8 mouse cellular contexts compared by ENCODE assay signal in the genomic region with DNA sequence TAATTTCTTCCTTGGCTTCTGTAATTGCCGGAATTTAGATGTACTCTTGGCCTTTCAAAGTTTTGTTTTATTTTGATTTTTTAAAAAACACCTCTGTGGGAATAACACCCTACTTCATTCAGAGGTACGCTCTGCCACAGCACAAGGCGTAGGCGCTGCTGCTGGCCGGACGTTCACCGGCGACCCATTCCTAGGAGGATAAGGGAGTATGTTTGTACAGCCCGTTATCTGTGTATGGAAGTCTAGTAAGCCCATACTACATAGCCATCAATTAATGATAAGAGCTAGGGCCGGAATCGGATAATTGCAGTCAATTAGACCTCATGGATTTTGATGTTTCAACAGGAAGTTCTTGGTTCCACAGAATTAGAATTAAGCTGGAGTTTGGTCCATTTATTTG. TPM values are rescaled to one million over a fixed set of nuclear protein-coding genes. Genes with fewer than 3 reads are reported as not detected.
DNase-seq lines count a peak whose midpoint lies in the region; ATAC-seq lines count a peak whose summit lies in the region.

No protein-coding gene starts in this region.

- ATAC-seq in frontal cortex, adult (ENCODE audit: low TSS enrichment): peak; percentile 35; the same call in 1 of the 2 replicates
- ATAC-seq in forebrain, embryonic 16.5 days: no peak
- ATAC-seq in kidney, embryonic 15.5 days (replicated peaks; ENCODE audit: low FRiP score): peak; percentile 65
- ATAC-seq in midbrain, embryonic 11.5 days (ENCODE audit: low FRiP score): no peak

- intact Hi-C loops in gastrocnemius, postnatal 36 days (cut with DNase I): no loop called here

- H3K4me1 ChIP-seq in forebrain, embryonic 16.5 days (replicated peaks; ENCODE audit: control insufficient read depth, insufficient read depth, low read length): peaks cover 9% of the 10 kb centered on the region; the same call in 1 of the 2 replicates
- H3K4me1 ChIP-seq in kidney, embryonic 15.5 days: peaks cover 6% of the 10 kb centered on the region
- H3K4me1 ChIP-seq in midbrain, embryonic 11.5 days (ENCODE audit: control insufficient read depth, insufficient read depth, low read length): peaks cover 4% of the 10 kb centered on the region

- H3K4me2 ChIP-seq in forebrain, embryonic 16.5 days (ENCODE audit: low read length): peak overlapping the region; percentile 87
- peak overlapping the region; percentile 71 for H3K4me2 ChIP-seq in kidney, embryonic 15.5 days
- peak overlapping the region; percentile 52 for H3K4me2 ChIP-seq in midbrain, embryonic 11.5 days

- 1% methylated on average over 11 of the region's 11 CpGs for WGBS in forebrain, embryonic 16.5 days
- WGBS in kidney, embryonic 15.5 days: under 1% methylated on average over 11 of the region's 11 CpGs
- WGBS in midbrain, embryonic 11.5 days: 3% methylated on average over 11 of the region's 11 CpGs

- no peak overlapping the region for H3K27ac ChIP-seq in forebrain, embryonic 16.5 days (ENCODE audit: low read length)
- peak overlapping the region; percentile 91 for H3K27ac ChIP-seq in kidney, embryonic 15.5 days
- H3K27ac ChIP-seq in midbrain, embryonic 11.5 days (ENCODE audit: low read depth, low read length): no peak overlapping the region

- no peak for DNase-seq in frontal cortex, adult 2 months (ENCODE audit: extremely low spot score in 1 of 2, low spot score in 1 of 2)
- peak; percentile 28 for DNase-seq in adipocyte (ENCODE audit: low spot score)
- DNase-seq in midbrain, embryonic 11.5 days (ENCODE audit: low spot score, missing footprints): peak; percentile 85
- DNase-seq in thymus, postnatal 4 days: peak; percentile 45
- DNase-seq in gastrocnemius, postnatal 36 days: no peak

- peak overlapping the region; percentile 78 for H3K4me3 ChIP-seq in forebrain, embryonic 16.5 days (replicated peaks; ENCODE audit: low read length)
- H3K4me3 ChIP-seq in kidney, embryonic 15.5 days (replicated peaks): peak overlapping the region; percentile 99
- H3K4me3 ChIP-seq in midbrain, embryonic 11.5 days (ENCODE audit: low read depth, low read length): peak overlapping the region; percentile 79

- H3K27me3 ChIP-seq in forebrain, embryonic 16.5 days (replicated peaks; ENCODE audit: control insufficient read depth, insufficient read depth, low read length): no peaks in the 10 kb centered on the region
- no peaks in the 10 kb centered on the region for H3K27me3 ChIP-seq in kidney, embryonic 15.5 days
- H3K27me3 ChIP-seq in midbrain, embryonic 11.5 days (ENCODE audit: control insufficient read depth, insufficient read depth, low read length): no peaks in the 10 kb centered on the region

- no peaks in the 10 kb centered on the region for H3K9me3 ChIP-seq in forebrain, embryonic 16.5 days (ENCODE audit: control insufficient read depth, low read length)
- no peaks in the 10 kb centered on the region for H3K9me3 ChIP-seq in kidney, embryonic 15.5 days (replicated peaks)
- H3K9me3 ChIP-seq in midbrain, embryonic 11.5 days (ENCODE audit: control insufficient read depth, low read length): no peaks in the 10 kb centered on the region

- H3K9ac ChIP-seq in forebrain, embryonic 16.5 days (replicated peaks; ENCODE audit: low read depth, low read length): peak overlapping the region; percentile 82
- peak overlapping the region; percentile 95 for H3K9ac ChIP-seq in kidney, embryonic 15.5 days
- peak overlapping the region; percentile 87 for H3K9ac ChIP-seq in midbrain, embryonic 11.5 days (ENCODE audit: low read length)

- peaks cover 10% of the 10 kb centered on the region for H3K36me3 ChIP-seq in forebrain, embryonic 16.5 days (ENCODE audit: control insufficient read depth, insufficient read depth)
- peaks cover 27% of the 10 kb centered on the region for H3K36me3 ChIP-seq in kidney, embryonic 15.5 days
- H3K36me3 ChIP-seq in midbrain, embryonic 11.5 days (ENCODE audit: control insufficient read depth, insufficient read depth, low read length): peaks cover 4% of the 10 kb centered on the region

RNA-seq across cellular contexts. Expression of gene Cnep1r1, which starts 0.5 kb away (rescaled TPM):
- polyA plus RNA-seq in frontal cortex, adult 2 months (2012; rRNA removed): 41.2 and 42.9 TPM in 2 replicates
- 48.7 and 53.8 TPM in 2 replicates for polyA plus RNA-seq in forebrain, embryonic 16.5 days (2015; fragmentation: Nextera tagmentation; extraction: Ambion mirVana)
- 59.5 and 60.6 TPM in 2 replicates for polyA plus RNA-seq in kidney, embryonic 15.5 days (2015; fragmentation: Nextera tagmentation; extraction: Ambion mirVana)
- 34.5 and 35.6 TPM in 2 replicates for polyA plus RNA-seq in midbrain, embryonic 11.5 days (2014; fragmentation: Nextera tagmentation; extraction: Ambion mirVana)
- 10 to 100 TPM; 28.3 to 31.7 TPM for total RNA-seq in gastrocnemius, postnatal 36 days (2021)

RNA-seq across cellular contexts. Expression of gene Heatr3, which starts 18.6 kb away (rescaled TPM):
- 35.7 and 35.9 TPM in 2 replicates for polyA plus RNA-seq in frontal cortex, adult 2 months (2012; rRNA removed)
- 40.3 and 41.8 TPM in 2 replicates for polyA plus RNA-seq in forebrain, embryonic 16.5 days (2015; fragmentation: Nextera tagmentation; extraction: Ambion mirVana)
- 47.2 and 51.0 TPM in 2 replicates for polyA plus RNA-seq in kidney, embryonic 15.5 days (2015; fragmentation: Nextera tagmentation; extraction: Ambion mirVana)
- polyA plus RNA-seq in midbrain, embryonic 11.5 days (2014; fragmentation: Nextera tagmentation; extraction: Ambion mirVana): 45.6 and 46.0 TPM in 2 replicates
- 10 to 100 TPM; 24.0 to 30.1 TPM for total RNA-seq in gastrocnemius, postnatal 36 days (2021)

Comparison
In these comparisons a context has a peak if more than half of its experiments do, and no peak if none do; other contexts are left out.
1. ATAC-seq: peak in frontal cortex, adult (single experiment) and kidney, embryonic 15.5 days (single experiment); none in forebrain, embryonic 16.5 days (single experiment) and midbrain, embryonic 11.5 days (single experiment).
2. DNase-seq: peak in adipocyte (single experiment), midbrain, embryonic 11.5 days (single experiment) and thymus, postnatal 4 days (single experiment); none in frontal cortex, adult 2 months (0 of 2) and gastrocnemius, postnatal 36 days (0 of 2).
3. Peak in every context shown above with its lines, with median percentiles within 50 percentile points of each other: H3K4me2 ChIP-seq, H3K4me3 ChIP-seq and H3K9ac ChIP-seq.